Mouse (Mus musculus) lung, adult 2 months (tissue): ENCODE measurements around the gene Cd34.

ENCODE experiments used
- CTCF ChIP-seq: fragments of 200-500 bp; IDR thresholded peaks from 2 replicates; pipeline ENCODE4 v1.5.1; 2011; ENCODE audit warnings: mild to moderate bottlenecking, low read length, control low read depth; ENCODE audit not compliant: insufficient read depth
- POLR2A ChIP-seq: fragments of 200-500 bp; IDR thresholded peaks from 2 replicates; pipeline ENCODE4 v1.6.1; 2011; ENCODE audit warnings: low read depth, mild to moderate bottlenecking, control low read depth, low read length, borderline replicate concordance; ENCODE audit errors: extremely low read depth

DNA sequence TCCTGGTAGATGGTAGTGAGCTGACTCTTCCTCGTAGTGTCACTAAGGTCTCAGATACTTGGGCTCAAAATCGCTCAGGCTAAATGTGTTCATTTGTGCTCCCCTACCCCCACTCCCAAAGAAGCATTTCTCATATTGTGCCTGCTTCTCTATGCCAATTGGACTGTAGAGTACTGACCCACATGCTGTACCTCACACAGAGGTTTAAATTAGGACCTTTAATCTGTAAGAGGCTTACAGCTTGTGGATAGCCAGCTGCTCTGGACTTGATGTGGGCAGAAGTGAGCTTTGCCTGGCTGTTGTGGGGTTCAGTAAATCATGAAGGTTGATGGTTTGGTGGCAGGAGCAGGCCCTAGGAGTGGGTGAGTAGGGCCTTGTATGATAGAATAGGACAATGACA lies 52.4 kb downstream of the Cd34 start:
- TF ChIP-seq POLR2A (no peak), CTCF (no peak)
